Mouse (Mus musculus) ES-E14 (cell line): ENCODE results near the gene Ctnnb1. TPM values are rescaled to one million over a fixed set of nuclear protein-coding genes. Genes with fewer than 3 reads are reported as not detected.
A peak's percentile ranks its signal among the peaks of the same experiment; 100 is the strongest.

Source experiments
- DNase-seq: peaks from one replicate; pipeline ENCODE4 v3.0.0-alpha.2; 2013; ENCODE audit warnings: low read depth, low spot score
- H3K27ac ChIP-seq: 2 replicates; pipeline ENCODE4 v1.5.1; 2012; ENCODE audit warnings: low read depth, mild to moderate bottlenecking, low read length, moderate library complexity, mixed read lengths; ENCODE audit not compliant: poor library complexity, insufficient read depth, severe bottlenecking
- H3K36me3 ChIP-seq: 2 replicates; pipeline ENCODE4 v1.6.1; 2012; ENCODE audit warnings: mild to moderate bottlenecking, low read length, moderate library complexity, mixed read lengths; ENCODE audit not compliant: control insufficient read depth, poor library complexity, insufficient read depth, severe bottlenecking
- H3K4me1 ChIP-seq, 2 experiments: fragments of 150-350 bp in 1 of 2; sonication (generic) in 1 of 2; 2 replicates each; pipeline ENCODE4 v1.6.1; 2012; ENCODE audit warnings: low read length in 2 of 2, mild to moderate bottlenecking in 1 of 2, mixed read lengths in 1 of 2; ENCODE audit not compliant: control insufficient read depth in 2 of 2, insufficient read depth in 2 of 2, poor library complexity in 1 of 2
- H3K4me3 ChIP-seq, 2 experiments: fragments of 150-350 bp in 1 of 2; sonication (generic) in 1 of 2; 2 replicates each; pipeline ENCODE4 v1.5.1; 2012; ENCODE audit warnings: low read length in 2 of 2, low read depth in 1 of 2, mild to moderate bottlenecking in 1 of 2, mixed read lengths in 1 of 2; ENCODE audit not compliant: insufficient read depth in 1 of 2, poor library complexity in 1 of 2, severe bottlenecking in 1 of 2
- H3K9ac ChIP-seq: 2 replicates; pipeline ENCODE4 v1.6.1; 2012; ENCODE audit warnings: low read depth, mild to moderate bottlenecking, low read length, mixed read lengths; ENCODE audit not compliant: poor library complexity, insufficient read depth, severe bottlenecking
- H3K9me3 ChIP-seq: fragments of 150-350 bp; sonication (generic); 2 replicates; pipeline ENCODE4 v1.6.1; 2012; ENCODE audit warnings: low read depth, mild to moderate bottlenecking, low read length; ENCODE audit not compliant: control insufficient read depth, insufficient read depth
- CHD2 ChIP-seq: IDR thresholded peaks from 2 replicates; pipeline ENCODE4 v1.6.1; 2014; ENCODE audit warnings: mild to moderate bottlenecking, low read depth, low read length, inconsistent platforms
- HCFC1 ChIP-seq: IDR thresholded peaks from 2 replicates; pipeline ENCODE4 v1.6.1; 2012; ENCODE audit warnings: low read length, inconsistent platforms, borderline replicate concordance; ENCODE audit not compliant: insufficient read depth
- MAFK ChIP-seq: IDR thresholded peaks from 2 replicates; pipeline ENCODE4 v1.6.1; 2014; ENCODE audit warnings: mild to moderate bottlenecking, low read depth, low read length, inconsistent platforms; ENCODE audit not compliant: insufficient read depth
- ZC3H11A ChIP-seq: IDR thresholded peaks from 2 replicates; pipeline ENCODE4 v1.6.1; 2012; ENCODE audit warnings: low read depth, mild to moderate bottlenecking, inconsistent platforms, low read length, borderline replicate concordance
- ZNF384 ChIP-seq: IDR thresholded peaks from 2 replicates; pipeline ENCODE4 v1.6.1; 2012; ENCODE audit warnings: low read depth, low read length, inconsistent platforms
- in situ Hi-C, 2 experiments: fragments of 600-800 bp; cut with MboI; formaldehyde crosslinking; loops; one replicate each; pipeline ENCODE4 v1.15.1; 2025; ENCODE audit warnings: low sequenced_read_pairs in 2 of 2, inconsistent platforms in 1 of 2; ENCODE audit not compliant: unreplicated experiment in 2 of 2
- total RNA-seq: library from RNA; depleted of rRNA; stranded (reverse); fragments of 300-350 nt; gene quantifications from 2 replicates; pipeline ENCODE4 v1.2.3, GENCODE M21; 2012

The Ctnnb1 gene
- total RNA-seq, 1 experiment = 572 TPM

DNA sequence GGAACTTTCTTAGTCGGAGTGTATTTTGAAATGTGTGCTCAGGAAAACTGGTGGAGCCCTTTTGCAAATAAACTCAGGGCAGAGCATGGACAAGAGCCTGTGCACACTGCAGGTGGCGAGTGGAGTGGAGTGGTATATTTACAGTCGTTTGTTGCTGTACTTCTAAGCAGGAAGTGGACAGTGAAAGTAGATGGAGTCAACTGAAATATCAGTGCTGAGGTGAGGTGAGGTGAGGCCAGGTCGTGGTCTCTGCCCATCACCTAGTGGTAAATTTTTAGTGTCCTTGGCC is 6.6 kb downstream of the Ctnnb1 start:
- TF ChIP-seq ZNF384 (no peak), MAFK (no peak), ZC3H11A (no peak), CHD2 (no peak), HCFC1 (no peak)
- no peak overlapping the region for H3K27ac ChIP-seq
- H3K4me1 ChIP-seq = peaks cover 0 to 23% of the 10 kb centered on the region in 2 experiments; a peak in 3 of 4 replicates
- in situ Hi-C loops = no loop called here
- H3K36me3 ChIP-seq = peaks cover 12% of the 10 kb centered on the region
- no peaks in the 10 kb centered on the region for H3K9me3 ChIP-seq
- peak overlapping the region; percentile 67 for H3K9ac ChIP-seq
- DNase-seq = no peak
- H3K4me3 ChIP-seq = peak overlapping the region; percentile 91 to 100

- Histone ChIP-seq H3K4me1 (peaks cover 0 to 23% of the 10 kb centered on the region in 2 experiments; a peak in 3 of 4 replicates), H3K9me3 (no peaks in the 10 kb centered on the region), H3K36me3 (peaks cover 17% of the 10 kb centered on the region), H3K9ac (peak overlapping the region; percentile 71), H3K4me3 (peak overlapping the region; percentile 1 to 100; a peak in 2 of 4 replicates), H3K27ac (no peak overlapping the region)
- in situ Hi-C loops = no loop called here
- TF ChIP-seq ZNF384 (no peak), ZC3H11A (peak; percentile 31; the same call in 1 of the 2 replicates), MAFK (no peak)
- DNase-seq = peak; percentile 52
Observed at GRCm38 (mm10) chr9:120936351-120936750, 7.3 kb downstream of the Ctnnb1 start.

- Histone ChIP-seq H3K36me3 (peaks cover 22% of the 10 kb centered on the region), H3K4me1 (peaks cover 0 to 22% of the 10 kb centered on the region in 2 experiments; a peak in 3 of 4 replicates)
Observed at GRCm38 (mm10) chr9:120940858-120941257, 11.8 kb downstream of the Ctnnb1 start.

DNA sequence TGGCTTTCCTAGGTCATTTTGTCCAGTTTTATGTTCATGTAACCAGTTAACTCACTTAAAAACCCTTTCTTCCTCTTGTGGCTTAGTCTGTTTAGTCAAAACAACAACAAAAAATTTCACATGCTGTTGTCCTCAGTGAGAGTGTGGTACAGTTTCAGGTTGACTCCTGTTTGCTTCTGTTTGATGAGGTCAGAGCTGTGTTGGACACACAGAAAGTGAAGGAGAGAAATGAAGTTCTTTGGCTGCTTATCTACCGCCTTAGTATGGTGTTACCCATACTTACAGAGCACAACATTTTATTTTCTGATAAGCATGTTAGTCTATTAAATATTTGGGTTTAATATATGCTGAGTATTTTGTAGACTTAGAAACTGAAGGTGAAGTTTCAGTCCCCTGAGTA is 14.7 kb downstream of the Ctnnb1 start:
- DNase-seq = no peak
- peaks cover 16% of the 10 kb centered on the region for H3K36me3 ChIP-seq
- TF ChIP-seq HCFC1 = no peak
- no peak overlapping the region for H3K27ac ChIP-seq
- H3K4me1 ChIP-seq = peaks cover 0 to 12% of the 10 kb centered on the region in 2 experiments
- no peak overlapping the region for H3K4me3 ChIP-seq
- H3K9me3 ChIP-seq = no peaks in the 10 kb centered on the region
- no peak overlapping the region for H3K9ac ChIP-seq
- in situ Hi-C loops = no loop called here

More at GRCm38 (mm10) chr9:120940858-120941257, 11.8 kb downstream of the Ctnnb1 start:
- in situ Hi-C loops = no loop called here
- DNase-seq = no peak
- Histone ChIP-seq H3K4me3 (no peak overlapping the region), H3K27ac (no peak overlapping the region), H3K9me3 (no peaks in the 10 kb centered on the region), H3K9ac (no peak overlapping the region)
- no peak for TF ChIP-seq ZNF384
- no peak for TF ChIP-seq HCFC1
- no peak for TF ChIP-seq CHD2
- no peak for TF ChIP-seq MAFK
- no peak for TF ChIP-seq ZC3H11A

- no peak for DNase-seq
- Histone ChIP-seq H3K9ac (no peak overlapping the region), H3K4me3 (no peak overlapping the region), H3K9me3 (no peaks in the 10 kb centered on the region), H3K4me1 (peaks cover 0 to 12% of the 10 kb centered on the region in 2 experiments), H3K36me3 (peaks cover 16% of the 10 kb centered on the region), H3K27ac (no peak overlapping the region)
- TF ChIP-seq ZC3H11A (no peak), ZNF384 (no peak), CHD2 (no peak), HCFC1 (no peak), MAFK (no peak)
- in situ Hi-C loops = no loop called here
Observed at GRCm38 (mm10) chr9:120944211-120944610, 15.2 kb downstream of the Ctnnb1 start.
